Mouse (Mus musculus) liver, adult 10 weeks (tissue): ENCODE results near the gene F13b. TPM values are rescaled to one million over a fixed set of nuclear protein-coding genes. Genes with fewer than 3 reads are reported as not detected.

Experiments used
- polyA plus RNA-seq: library from polyadenylated mRNA; stranded (reverse); fragments of 350-450 nt; fragmentation: Illumina TruSeq; extraction: RNeasy Lipid Tissue Mini Kit (QIAGEN cat#74804); gene quantifications from one replicate; pipeline ENCODE4 v1.2.3, GENCODE M21; 2014; ENCODE audit warnings: low read depth, low replicate concordance

Gene F13b
- 513 TPM for polyA plus RNA-seq

DNA sequence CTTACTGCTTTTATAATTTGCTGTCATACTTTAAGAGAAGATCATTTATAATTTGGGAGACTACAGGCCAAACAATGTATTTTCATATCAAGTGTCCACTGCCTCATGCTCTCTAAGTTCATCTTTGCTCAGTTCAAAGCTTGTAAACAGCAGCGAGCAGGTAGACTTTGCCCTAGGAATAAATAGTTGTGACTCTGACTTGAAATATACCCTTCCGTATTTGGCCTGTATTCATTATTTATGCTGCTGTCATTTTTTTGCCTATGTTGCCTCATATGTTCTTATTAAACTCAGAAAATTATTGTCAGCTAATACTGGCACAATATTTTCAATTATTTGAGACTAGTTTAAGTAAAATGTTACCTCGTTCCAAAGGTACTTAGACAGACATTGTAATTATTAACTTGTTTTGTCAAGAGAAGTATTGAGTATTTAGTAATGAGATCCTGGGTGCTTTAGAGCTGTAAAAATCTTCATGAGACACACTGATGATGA, at the start of gene F13b:
TSS of gene F13b (plus strand) at position 445 of the 495 bp plus-strand sequence.

DNA sequence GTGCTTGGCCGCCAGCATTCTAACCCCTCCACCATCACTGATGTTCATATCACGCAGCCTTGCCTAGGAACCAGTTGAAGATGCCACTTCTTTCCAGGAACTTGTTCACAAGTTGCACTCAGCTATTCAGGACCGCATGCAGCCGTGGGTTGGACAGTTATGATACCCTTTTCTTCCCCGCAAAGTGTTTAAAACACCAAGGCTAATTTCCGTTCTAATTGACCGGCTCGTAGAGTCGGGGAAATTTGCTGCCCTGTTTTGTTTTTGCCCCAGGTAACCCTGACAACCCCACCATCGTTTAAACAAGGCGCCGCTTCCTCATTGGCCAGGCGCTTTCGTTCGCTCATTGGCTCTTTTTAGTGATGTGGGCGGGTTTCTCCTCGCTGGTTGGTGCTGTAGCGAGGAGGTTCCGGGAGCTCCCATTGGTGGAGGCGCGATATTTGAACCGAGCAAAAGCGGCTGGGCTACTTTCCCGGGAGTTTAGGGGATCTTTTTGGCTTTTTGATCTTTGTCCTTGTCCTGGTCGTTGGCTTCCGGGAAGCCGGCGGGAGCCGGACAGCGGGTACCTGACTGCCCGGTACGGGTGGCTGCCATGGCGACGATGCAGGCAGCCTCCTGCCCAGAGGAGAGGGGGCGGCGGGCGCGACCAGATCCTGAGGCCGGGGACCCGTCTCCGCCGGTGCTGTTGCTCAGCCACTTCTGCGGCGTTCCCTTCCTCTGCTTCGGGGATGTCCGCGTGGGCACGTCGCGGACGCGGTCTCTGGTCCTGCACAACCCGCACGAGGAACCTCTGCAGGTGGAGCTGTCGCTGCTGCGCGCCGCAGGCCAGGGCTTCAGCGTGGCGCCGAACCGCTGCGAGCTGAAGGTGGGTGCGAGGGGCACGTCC, 46.9 kb upstream of the F13b start, which contains the start of gene Aspm:
TSS of gene Aspm (plus strand) at position 433 of the 886 bp plus-strand sequence.

DNA sequence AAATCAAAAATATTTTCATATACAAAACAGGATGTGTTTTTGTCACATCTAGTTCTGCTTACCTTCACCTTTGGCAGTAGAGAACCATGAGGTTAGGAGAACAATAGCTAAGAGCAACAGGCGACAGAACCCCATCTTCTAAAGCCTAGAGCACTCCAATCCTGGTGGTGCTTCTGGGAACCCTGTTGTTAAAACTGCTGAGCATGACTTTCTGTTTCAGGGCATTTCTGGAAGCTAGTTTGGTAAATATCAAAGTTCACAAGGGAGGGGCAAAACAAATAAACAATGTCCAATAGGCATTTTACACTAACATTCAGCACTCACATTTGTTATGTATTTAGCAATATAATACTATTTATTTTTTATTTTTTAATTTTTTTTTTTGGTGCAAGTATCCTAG, 58.5 kb downstream of the F13b start, which contains the start of gene Cfhr1:
TSS of gene Cfhr1 (minus strand) at position 249 of the 400 bp plus-strand sequence.

Other genes with a start within 250 kb of the F13b start
- gene Crb1, start 124.6 kb upstream of the F13b start, polyA plus RNA-seq = not detected
- 12.3 TPM for gene Zbtb41, start 79.4 kb upstream of the F13b start, polyA plus RNA-seq
- 0.05 TPM for gene Aspm, start 46.9 kb upstream of the F13b start, polyA plus RNA-seq
- 604 TPM for gene Cfhr1, start 58.6 kb downstream of the F13b start, polyA plus RNA-seq